Mouse (Mus musculus) ES-Bruce4 (cell line): ENCODE results near the gene Pard3.

ENCODE experiments used
- CTCF ChIP-seq: IDR thresholded peaks from one replicate; pipeline ENCODE4 v1.8.1; 2011; ENCODE audit warnings: low read depth, low read length
- POLR2A ChIP-seq: IDR thresholded peaks from one replicate; pipeline ENCODE4 v1.8.1; 2011; ENCODE audit warnings: low read length; ENCODE audit not compliant: insufficient read depth

GRCm38 (mm10) chr8:127452364-127452763 is 388.7 kb downstream of the Pard3 start:
- TF ChIP-seq POLR2A = no peak
- TF ChIP-seq CTCF = no peak
